Mouse (Mus musculus) midbrain, embryonic 12.5 days (tissue): ENCODE measurements around the gene Klf16. TPM values are rescaled to one million over a fixed set of nuclear protein-coding genes. Genes with fewer than 3 reads are reported as not detected.

Source experiments
- ATAC-seq: fragments of 200-750 bp; cut with Nextera tagmentation; 2 replicates; pipeline ENCODE4 v1.8.0; 2017; ENCODE audit warnings: low read depth, moderate TSS enrichment, moderate library complexity; ENCODE audit not compliant: low FRiP score
- H3K27ac ChIP-seq: fragments of 300-500 bp; sonication (generic); replicated peaks from 2 replicates; pipeline ENCODE4 v1.5.1; 2016; ENCODE audit warnings: mild to moderate bottlenecking
- H3K27me3 ChIP-seq: fragments of 300-500 bp; sonication (generic); 2 replicates; pipeline ENCODE4 v1.6.1; 2016; ENCODE audit warnings: mild to moderate bottlenecking
- H3K36me3 ChIP-seq: fragments of 300-500 bp; sonication (generic); 2 replicates; pipeline ENCODE4 v1.6.1; 2016
- H3K4me1 ChIP-seq: fragments of 300-500 bp; sonication (generic); 2 replicates; pipeline ENCODE4 v1.6.1; 2016
- H3K4me2 ChIP-seq: fragments of 300-500 bp; sonication (generic); replicated peaks from 2 replicates; pipeline ENCODE4 v1.6.1; 2016; ENCODE audit warnings: mild to moderate bottlenecking, moderate library complexity
- H3K4me3 ChIP-seq: fragments of 300-500 bp; sonication (generic); 2 replicates; pipeline ENCODE4 v1.5.1; 2016; ENCODE audit warnings: mild to moderate bottlenecking
- H3K9ac ChIP-seq: fragments of 300-500 bp; sonication (generic); replicated peaks from 2 replicates; pipeline ENCODE4 v1.6.1; 2016; ENCODE audit warnings: mild to moderate bottlenecking, moderate library complexity
- H3K9me3 ChIP-seq: fragments of 300-500 bp; sonication (generic); 2 replicates; pipeline ENCODE4 v1.6.1; 2016; ENCODE audit warnings: mild to moderate bottlenecking
- WGBS: fragments of 180-500 bp; shearing (Covaris S2); methylation state at CpG from one replicate; pipeline ENCODE4 v1.1.7; 2016; 5-methylcytosine and 5-hydroxymethylcytosine counted together
- polyA plus RNA-seq: library from polyadenylated mRNA; unstranded; fragments of >200 nt; fragmentation: Nextera tagmentation; extraction: Ambion mirVana; gene quantifications from 2 replicates; pipeline ENCODE4 v1.2.1, GENCODE M21; 2016

The Klf16 gene
- polyA plus RNA-seq, 1 experiment from 2014 or later: 6.1 TPM

DNA sequence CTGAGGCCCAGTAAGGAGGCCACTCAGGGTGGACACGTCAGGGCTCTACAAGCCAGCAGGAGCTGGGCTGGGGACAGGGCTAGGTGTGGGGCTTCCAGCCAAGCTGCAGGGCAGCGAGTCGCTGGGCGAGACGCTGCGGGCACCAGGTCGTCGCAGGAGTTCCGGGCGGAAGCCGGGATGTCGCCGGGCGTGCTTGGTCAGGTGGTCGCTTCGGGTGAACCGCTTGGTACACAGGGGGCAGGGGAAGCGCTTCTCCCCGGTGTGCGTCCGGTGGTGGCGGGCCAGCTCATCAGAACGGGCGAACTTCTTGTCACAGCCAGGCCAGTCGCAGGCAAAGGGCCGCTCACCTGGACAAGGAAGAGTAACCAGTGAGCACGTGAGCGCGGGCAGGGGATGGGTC is 8.2 kb downstream of the Klf16 start:
- Histone ChIP-seq H3K27ac (0 out of 2 replicates have a peak overlapping the region, but pooled peaks have one; percentile 35), H3K36me3 (no peaks in the 10 kb centered on the region), H3K4me1 (peaks cover 52% of the 10 kb centered on the region), H3K27me3 (no peaks in the 10 kb centered on the region), H3K4me3 (no peak overlapping the region), H3K4me2 (no peak overlapping the region), H3K9me3 (no peaks in the 10 kb centered on the region), H3K9ac (no peak overlapping the region)
- 97% methylated on average over 29 of the region's 29 CpGs for WGBS
- no peak for ATAC-seq

GRCm38 (mm10) chr10:80566375-80567092 is 10.6 kb downstream of the Klf16 start:
- WGBS: 10% methylated on average over 17 of the region's 17 CpGs

GRCm38 (mm10) chr10:80561116-80561944 is 15.8 kb downstream of the Klf16 start, which contains the start of gene Rexo1:
Gene Rexo1, minus strand, starts transcription at chr10:80561560.
- peaks cover 45% of the 10 kb centered on the region for H3K4me1 ChIP-seq
- ATAC-seq: peak; percentile 70

More at GRCm38 (mm10) chr10:80566375-80567092, 10.6 kb downstream of the Klf16 start:
- Histone ChIP-seq H3K27me3 (no peaks in the 10 kb centered on the region), H3K9me3 (no peaks in the 10 kb centered on the region), H3K4me2 (peak overlapping the region; percentile 38), H3K4me1 (peaks cover 47% of the 10 kb centered on the region), H3K27ac (peak overlapping the region; percentile 74), H3K4me3 (peak overlapping the region; percentile 12; the same call in 1 of the 2 replicates), H3K9ac (no peak overlapping the region), H3K36me3 (no peaks in the 10 kb centered on the region)
- ATAC-seq: peak; percentile 64

DNA sequence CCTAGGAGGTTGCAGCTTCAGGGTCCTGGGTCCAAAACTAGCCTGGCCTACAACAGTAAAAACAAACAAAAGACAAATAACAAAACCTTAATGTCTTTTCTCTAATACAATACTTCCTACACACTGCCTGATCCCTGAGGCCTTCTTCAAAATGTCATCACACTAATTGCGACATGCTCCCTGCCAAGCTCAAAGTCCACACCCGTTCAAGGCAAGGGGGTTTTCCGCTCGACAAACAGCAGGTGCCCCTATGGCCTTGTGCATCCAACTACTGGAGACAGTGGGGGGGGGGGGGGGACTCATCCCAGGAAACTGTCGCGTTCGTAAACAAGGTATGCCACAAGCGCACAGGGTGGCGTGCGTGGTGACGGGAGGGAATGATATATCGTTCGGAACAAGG is 16.5 kb downstream of the Klf16 start:
- WGBS: 2% methylated on average over 13 of the region's 13 CpGs
- peak overlapping the region; percentile 95 for H3K4me3 ChIP-seq
- H3K36me3 ChIP-seq: no peaks in the 10 kb centered on the region
- no peak; the same call in 1 of the 2 replicates for ATAC-seq
- no peaks in the 10 kb centered on the region for H3K27me3 ChIP-seq
- peak overlapping the region; percentile 93 for H3K4me2 ChIP-seq
- peak overlapping the region; percentile 89 for H3K9ac ChIP-seq
- H3K27ac ChIP-seq: no peak overlapping the region; the same call in 1 of the 2 replicates
- no peaks in the 10 kb centered on the region for H3K9me3 ChIP-seq
- peaks cover 38% of the 10 kb centered on the region for H3K4me1 ChIP-seq

More at GRCm38 (mm10) chr10:80561116-80561944, 15.8 kb downstream of the Klf16 start, which contains the start of gene Rexo1:
- Histone ChIP-seq H3K27me3 (no peaks in the 10 kb centered on the region), H3K4me2 (peak within 1 kb of the TSS; percentile 93), H3K4me3 (peak within 1 kb of the TSS; percentile 95), H3K36me3 (no peaks in the 10 kb centered on the region), H3K9me3 (no peaks in the 10 kb centered on the region), H3K9ac (peak within 1 kb of the TSS; percentile 89), H3K27ac (peak within 1 kb of the TSS; percentile 87)
- under 1% methylated on average over 71 of the region's 72 CpGs for WGBS

GRCm38 (mm10) chr10:80559431-80559830 is 17.7 kb downstream of the Klf16 start:
- no peak overlapping the region for H3K4me2 ChIP-seq
- H3K27ac ChIP-seq: no peak overlapping the region
- H3K9ac ChIP-seq: no peak overlapping the region; the same call in 1 of the 2 replicates
- H3K4me3 ChIP-seq: no peak overlapping the region
- H3K4me1 ChIP-seq: peaks cover 37% of the 10 kb centered on the region
- ATAC-seq: no peak
- H3K9me3 ChIP-seq: no peaks in the 10 kb centered on the region
- WGBS: 90% methylated on average over 7 of the region's 7 CpGs
- no peaks in the 10 kb centered on the region for H3K27me3 ChIP-seq
- H3K36me3 ChIP-seq: no peaks in the 10 kb centered on the region

- Histone ChIP-seq H3K36me3 (no peaks in the 10 kb centered on the region), H3K4me2 (no peak overlapping the region), H3K9me3 (no peaks in the 10 kb centered on the region), H3K9ac (0 out of 2 replicates have a peak overlapping the region, but pooled peaks have one; percentile 20), H3K27ac (no peak overlapping the region; the same call in 1 of the 2 replicates), H3K4me3 (no peak overlapping the region), H3K27me3 (no peaks in the 10 kb centered on the region), H3K4me1 (peaks cover 36% of the 10 kb centered on the region)
- ATAC-seq: no peak
- WGBS: 32% methylated on average over 5 of the region's 5 CpGs
Measured at GRCm38 (mm10) chr10:80557346-80557965, 19.7 kb downstream of the Klf16 start.

- Histone ChIP-seq H3K4me3 (no peak overlapping the region), H3K4me2 (no peak overlapping the region), H3K4me1 (peaks cover 11% of the 10 kb centered on the region), H3K27ac (no peak overlapping the region), H3K36me3 (peaks cover 19% of the 10 kb centered on the region), H3K27me3 (no peaks in the 10 kb centered on the region), H3K9ac (no peak overlapping the region), H3K9me3 (no peaks in the 10 kb centered on the region)
- no peak for ATAC-seq
- 90% methylated on average over 6 of the region's 6 CpGs for WGBS
Measured at GRCm38 (mm10) chr10:80553997-80554396, 23.1 kb downstream of the Klf16 start.

DNA sequence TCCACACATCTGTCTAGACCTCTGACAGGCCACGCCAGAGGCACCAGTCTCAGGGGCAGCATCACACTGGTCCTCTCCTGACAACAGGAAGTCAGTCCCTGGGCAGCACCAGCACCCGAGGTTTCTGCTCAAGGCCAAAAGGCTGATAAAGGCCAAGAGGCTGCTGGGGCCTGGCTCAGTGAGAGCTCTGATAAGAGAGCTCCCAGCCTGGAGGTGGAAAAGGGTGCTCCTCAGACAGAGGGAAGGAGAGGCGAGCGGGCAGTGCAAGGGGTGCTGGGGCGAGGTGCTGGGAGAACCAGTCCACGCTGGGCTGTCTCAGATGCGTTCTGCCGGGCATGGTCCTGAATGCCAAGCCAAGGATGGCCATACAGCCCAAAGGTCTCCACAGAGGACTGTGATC is 23.5 kb downstream of the Klf16 start:
- no peak for ATAC-seq
- H3K4me2 ChIP-seq: no peak overlapping the region
- H3K36me3 ChIP-seq: peaks cover 22% of the 10 kb centered on the region
- H3K4me3 ChIP-seq: no peak overlapping the region
- peaks cover 9% of the 10 kb centered on the region for H3K4me1 ChIP-seq
- WGBS: 88% methylated on average over 8 of the region's 8 CpGs
- no peaks in the 10 kb centered on the region for H3K27me3 ChIP-seq
- no peak overlapping the region for H3K27ac ChIP-seq
- no peak overlapping the region for H3K9ac ChIP-seq
- no peaks in the 10 kb centered on the region for H3K9me3 ChIP-seq

DNA sequence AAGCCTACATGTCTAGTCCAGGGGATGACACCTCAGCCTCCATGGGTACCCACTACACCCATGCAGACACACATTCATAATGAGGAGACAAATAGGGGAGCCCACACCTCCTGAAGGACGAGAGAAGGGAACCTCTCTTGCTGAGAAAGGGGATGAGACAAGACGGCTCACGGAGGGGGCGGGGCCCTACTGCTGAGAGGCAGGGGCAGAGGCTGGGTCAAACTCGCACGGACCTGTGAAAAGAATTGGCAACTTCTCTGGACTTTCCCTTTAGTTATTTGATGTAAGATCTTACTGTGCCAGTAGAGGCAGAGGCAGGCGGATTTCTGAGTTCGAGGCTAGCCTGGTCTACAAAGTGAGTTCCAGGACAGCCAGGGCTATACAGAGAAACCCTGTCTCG is 24.8 kb downstream of the Klf16 start:
- no peak for ATAC-seq
- Histone ChIP-seq H3K9me3 (no peaks in the 10 kb centered on the region), H3K4me2 (no peak overlapping the region), H3K27ac (no peak overlapping the region), H3K4me1 (no peaks in the 10 kb centered on the region), H3K36me3 (peaks cover 34% of the 10 kb centered on the region), H3K4me3 (no peak overlapping the region), H3K9ac (no peak overlapping the region), H3K27me3 (no peaks in the 10 kb centered on the region)
- 60% methylated on average over 9 of the region's 9 CpGs for WGBS

GRCm38 (mm10) chr10:80549279-80549678 is 27.8 kb downstream of the Klf16 start:
- no peaks in the 10 kb centered on the region for H3K27me3 ChIP-seq
- H3K27ac ChIP-seq: no peak overlapping the region
- H3K4me1 ChIP-seq: no peaks in the 10 kb centered on the region
- no peak overlapping the region for H3K4me3 ChIP-seq
- 89% methylated on average over 21 of the region's 21 CpGs for WGBS
- no peaks in the 10 kb centered on the region for H3K9me3 ChIP-seq
- no peak overlapping the region for H3K9ac ChIP-seq
- H3K36me3 ChIP-seq: peaks cover 65% of the 10 kb centered on the region
- ATAC-seq: no peak
- no peak overlapping the region for H3K4me2 ChIP-seq

DNA sequence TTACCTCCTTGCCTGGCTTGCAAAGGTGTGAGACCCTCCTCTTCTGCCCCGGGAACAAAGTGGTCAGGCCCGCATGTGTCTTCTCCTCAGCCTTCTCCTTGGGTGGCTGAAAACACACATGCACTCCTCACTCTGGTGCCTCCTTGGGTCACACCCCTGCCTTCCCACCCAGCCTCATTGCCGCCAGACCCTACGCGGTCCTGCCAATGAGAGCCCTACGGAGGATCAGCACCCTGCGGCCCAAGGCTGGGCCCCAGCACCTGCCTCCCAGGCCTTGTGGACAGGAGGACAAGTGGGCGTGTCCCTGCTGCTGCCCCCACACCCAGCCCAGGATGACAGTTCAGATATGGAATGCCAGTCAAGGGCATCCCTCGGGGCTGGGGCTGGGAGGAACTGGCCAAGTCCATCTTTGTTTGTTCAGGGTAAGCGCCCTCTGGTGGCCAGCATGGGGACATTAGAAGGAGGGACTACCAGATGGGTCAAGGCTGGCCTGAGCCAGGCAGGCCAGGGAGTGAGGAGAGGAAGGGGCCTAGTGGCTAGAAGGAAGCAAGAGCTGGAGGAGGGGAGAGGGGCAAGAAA is 28.6 kb downstream of the Klf16 start:
- WGBS: 80% methylated on average over 10 of the region's 10 CpGs
- no peak overlapping the region for H3K9ac ChIP-seq
- ATAC-seq: peak; percentile 75
- H3K27me3 ChIP-seq: no peaks in the 10 kb centered on the region
- H3K9me3 ChIP-seq: no peaks in the 10 kb centered on the region
- H3K4me1 ChIP-seq: no peaks in the 10 kb centered on the region
- peaks cover 73% of the 10 kb centered on the region for H3K36me3 ChIP-seq
- H3K4me3 ChIP-seq: no peak overlapping the region
- H3K27ac ChIP-seq: no peak overlapping the region
- H3K4me2 ChIP-seq: no peak overlapping the region
